Mouse (Mus musculus): ENCODE results near the gene Trappc13. TPM values are rescaled to one million over a fixed set of nuclear protein-coding genes. Genes with fewer than 3 reads are reported as not detected.

Gene Trappc13
- polyA plus RNA-seq, 1 experiment from 2014 or later: 30.9 TPM

- Histone ChIP-seq H3K9me3 (ENCODE audit: control insufficient read depth) (no peaks in the 10 kb centered on the region), H3K4me1 (replicated peaks; ENCODE audit: control insufficient read depth, insufficient read depth, low read length) (0 out of 2 replicates have a peak, but pooled peaks cover 6% of the 10 kb centered on the region), H3K4me3 (ENCODE audit: low read depth, low read length) (no peak overlapping the region), H3K4me2 (replicated peaks; ENCODE audit: low read depth) (no peak overlapping the region), H3K36me3 (ENCODE audit: control insufficient read depth, insufficient read depth) (0 out of 2 replicates have a peak, but pooled peaks cover 4% of the 10 kb centered on the region), H3K27ac (ENCODE audit: low read depth, low read length) (no peak overlapping the region), H3K27me3 (replicated peaks; ENCODE audit: control insufficient read depth, insufficient read depth, low read length) (no peaks in the 10 kb centered on the region), H3K9ac (ENCODE audit: low read depth, low read length) (no peak overlapping the region)
- 74% methylated on average over 7 of the region's 7 CpGs for WGBS
- no peak for TF ChIP-seq CTCF (IDR thresholded peaks at IDR 0.05; ENCODE audit: low read depth)
- no peak for ATAC-seq
These were observed 82.3 kb downstream of the Trappc13 start for GRCm38 (mm10) chr13:104095955-104096354.

- Histone ChIP-seq H3K4me2 (replicated peaks; ENCODE audit: low read depth) (no peak overlapping the region), H3K27ac (ENCODE audit: low read depth, low read length) (no peak overlapping the region), H3K9me3 (ENCODE audit: control insufficient read depth) (no peaks in the 10 kb centered on the region), H3K4me1 (replicated peaks; ENCODE audit: control insufficient read depth, insufficient read depth, low read length) (0 out of 2 replicates have a peak, but pooled peaks cover 6% of the 10 kb centered on the region), H3K36me3 (ENCODE audit: control insufficient read depth, insufficient read depth) (0 out of 2 replicates have a peak, but pooled peaks cover 4% of the 10 kb centered on the region), H3K9ac (ENCODE audit: low read depth, low read length) (no peak overlapping the region), H3K4me3 (ENCODE audit: low read depth, low read length) (no peak overlapping the region), H3K27me3 (replicated peaks; ENCODE audit: control insufficient read depth, insufficient read depth, low read length) (no peaks in the 10 kb centered on the region)
- TF ChIP-seq CTCF (IDR thresholded peaks at IDR 0.05; ENCODE audit: low read depth): no peak
- peak; percentile 36; the same call in 1 of the 2 replicates for ATAC-seq
- 76% methylated on average over 11 of the region's 11 CpGs for WGBS
These were observed 83.5 kb downstream of the Trappc13 start for GRCm38 (mm10) chr13:104094531-104095385.

Other genes with a start within 250 kb of the Trappc13 start
- 11.7 and 13.3 TPM in 2 replicates for gene Nln, start 68.9 kb downstream of the Trappc13 start, polyA plus RNA-seq (2015; fragmentation: Nextera tagmentation; extraction: Ambion mirVana)
- gene Sgtb, start 68.7 kb downstream of the Trappc13 start, polyA plus RNA-seq (2015; fragmentation: Nextera tagmentation; extraction: Ambion mirVana): 1.5 and 2.1 TPM in 2 replicates
- gene Trim23, start 328 bp upstream of the Trappc13 start, polyA plus RNA-seq (2015; fragmentation: Nextera tagmentation; extraction: Ambion mirVana): 4.9 and 5.4 TPM in 2 replicates
- 23.9 and 25.1 TPM in 2 replicates for gene Cenpk, start 50.1 kb upstream of the Trappc13 start, polyA plus RNA-seq (2015; fragmentation: Nextera tagmentation; extraction: Ambion mirVana)
- 5.0 and 6.3 TPM in 2 replicates for gene Ppwd1, start 50.4 kb upstream of the Trappc13 start, polyA plus RNA-seq (2015; fragmentation: Nextera tagmentation; extraction: Ambion mirVana)
- 0.37 and 0.58 TPM in 2 replicates for gene Adamts6, start 109.4 kb upstream of the Trappc13 start, polyA plus RNA-seq (2015; fragmentation: Nextera tagmentation; extraction: Ambion mirVana)

All from intestine, postnatal 0 days (tissue).